Mouse (Mus musculus): ENCODE measurements around the gene Agpat4.

DNA sequence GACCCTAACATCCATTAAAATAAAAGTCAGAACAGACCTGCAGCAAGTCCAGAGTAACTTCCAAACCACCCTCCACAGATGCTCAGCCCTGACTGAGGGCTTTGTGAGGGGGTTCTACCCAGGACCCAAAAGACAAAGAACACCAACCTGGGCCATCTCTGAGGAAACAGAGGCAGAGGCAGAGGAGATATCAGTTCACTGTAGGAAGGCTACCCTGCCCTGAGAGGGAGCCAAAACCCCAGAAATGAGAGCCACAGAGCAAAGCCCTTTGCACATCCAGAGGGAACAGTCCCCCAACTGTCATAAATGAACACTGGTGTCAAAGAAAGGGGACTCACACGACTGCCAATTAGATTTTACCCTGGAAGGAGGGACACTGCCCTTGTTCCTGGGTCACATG lies 106.7 kb downstream of the Agpat4 start:
- TF ChIP-seq CTCF (IDR thresholded peaks at IDR 0.05; ENCODE audit: low read depth) (no peak), EP300 (IDR thresholded peaks at IDR 0.05; ENCODE audit: low read depth) (no peak)

All from heart, postnatal 0 days (tissue).